Mouse (Mus musculus) lung, postnatal 0 days (tissue): ENCODE data around the gene Egfem1. TPM values are rescaled to one million over a fixed set of nuclear protein-coding genes. Genes with fewer than 3 reads are reported as not detected.

Experiments used
- ATAC-seq: fragments of 200-750 bp; cut with Nextera tagmentation; 2 replicates; pipeline ENCODE4 v1.8.0; 2017; ENCODE audit warnings: moderate library complexity
- DNase-seq: peaks from one replicate; pipeline ENCODE4 v3.0.0-alpha.2; 2016; ENCODE audit warnings: low spot score
- H3K27ac ChIP-seq: fragments of 300-500 bp; sonication (generic); 2 replicates; pipeline ENCODE4 v1.5.1; 2014; ENCODE audit warnings: antibody characterized with exemption, mild to moderate bottlenecking, low read length, mixed read lengths
- H3K27me3 ChIP-seq: fragments of 300-500 bp; sonication (generic); replicated peaks from 2 replicates; pipeline ENCODE4 v1.6.1; 2014; ENCODE audit warnings: low read length, mixed read lengths; ENCODE audit not compliant: insufficient read depth
- H3K36me3 ChIP-seq: fragments of 300-500 bp; sonication (generic); 2 replicates; pipeline ENCODE4 v1.6.1; 2014; ENCODE audit warnings: low read length, mixed read lengths; ENCODE audit not compliant: insufficient read depth
- H3K4me1 ChIP-seq: fragments of 300-500 bp; sonication (generic); 2 replicates; pipeline ENCODE4 v1.6.1; 2014; ENCODE audit warnings: antibody characterized with exemption, low read depth, low read length, mixed read lengths; ENCODE audit not compliant: insufficient read depth
- H3K4me2 ChIP-seq: fragments of 300-500 bp; sonication (generic); replicated peaks from 2 replicates; pipeline ENCODE4 v1.6.1; 2014; ENCODE audit warnings: low read depth, mild to moderate bottlenecking, low read length, moderate library complexity, mixed read lengths
- H3K4me3 ChIP-seq: fragments of 300-500 bp; sonication (generic); 2 replicates; pipeline ENCODE4 v1.5.1; 2014; ENCODE audit warnings: low read depth, low read length
- H3K9ac ChIP-seq: fragments of 300-500 bp; sonication (generic); replicated peaks from 2 replicates; pipeline ENCODE4 v1.6.1; 2014; ENCODE audit warnings: low read depth, mild to moderate bottlenecking
- H3K9me3 ChIP-seq: fragments of 300-500 bp; sonication (generic); 2 replicates; pipeline ENCODE4 v1.6.1; 2016; ENCODE audit warnings: low read length, mixed read lengths
- CTCF ChIP-seq: IDR thresholded peaks from 2 replicates; pipeline ENCODE4 v1.5.1; 2016; ENCODE audit warnings: antibody characterized with exemption, mild to moderate bottlenecking
- EP300 ChIP-seq: IDR thresholded peaks from 2 replicates; pipeline ENCODE4 v1.6.1; 2016; ENCODE audit warnings: antibody characterized with exemption, mild to moderate bottlenecking, control low read depth
- WGBS: fragments of 180-500 bp; shearing (Covaris S2); extraction: QIAGEN DNeasy Blood & Tissue Kit; methylation state at CpG from one replicate; pipeline ENCODE4 v1.1.7; 2014; 5-methylcytosine and 5-hydroxymethylcytosine counted together
- polyA plus RNA-seq: library from polyadenylated mRNA; unstranded; fragments of >200 nt; fragmentation: Nextera tagmentation; extraction: Ambion mirVana; gene quantifications from 2 replicates; pipeline ENCODE4 v1.2.1, GENCODE M21; 2015

The Egfem1 gene
- polyA plus RNA-seq, 1 experiment from 2014 or later = 19.7 TPM

DNA sequence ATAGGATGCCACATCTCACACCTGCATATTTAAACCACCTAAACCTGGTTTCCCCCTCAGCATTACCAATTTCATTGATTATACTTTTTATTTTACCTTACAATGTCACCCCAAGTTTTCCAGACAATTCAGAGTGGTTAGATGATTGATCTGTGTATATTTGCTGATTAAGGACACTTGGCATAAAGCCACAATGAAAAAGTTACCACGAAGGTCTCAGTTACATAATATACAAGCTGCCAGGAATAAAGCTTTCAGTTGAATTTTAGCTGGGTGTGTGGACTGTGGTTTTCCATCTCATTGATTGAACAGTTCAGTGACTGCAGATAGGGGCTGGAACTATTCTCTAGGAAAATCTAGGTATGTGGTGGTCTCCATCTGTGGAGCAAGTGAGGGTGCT lies 40.7 kb downstream of the Egfem1 start:
- WGBS = 41% methylated on average over 1 of the region's 1 CpGs
- H3K9me3 ChIP-seq = no peaks in the 10 kb centered on the region
- H3K4me3 ChIP-seq = no peak overlapping the region
- no peaks in the 10 kb centered on the region for H3K4me1 ChIP-seq
- no peaks in the 10 kb centered on the region for H3K36me3 ChIP-seq
- TF ChIP-seq CTCF = no peak
- no peak for TF ChIP-seq EP300
- no peak overlapping the region for H3K4me2 ChIP-seq
- no peak overlapping the region for H3K9ac ChIP-seq
- ATAC-seq (no peak), DNase-seq (no peak)
- no peaks in the 10 kb centered on the region for H3K27me3 ChIP-seq
- H3K27ac ChIP-seq = no peak overlapping the region

- peak; percentile 44 for ATAC-seq
- TF ChIP-seq EP300 (no peak), CTCF (no peak)
- Histone ChIP-seq H3K27me3 (no peaks in the 10 kb centered on the region), H3K9ac (no peak overlapping the region), H3K4me1 (no peaks in the 10 kb centered on the region), H3K9me3 (no peaks in the 10 kb centered on the region), H3K4me3 (no peak overlapping the region), H3K4me2 (no peak overlapping the region), H3K27ac (no peak overlapping the region), H3K36me3 (no peaks in the 10 kb centered on the region)
- WGBS = 56% methylated on average over 2 of the region's 2 CpGs
- DNase-seq = peak; percentile 32
Measured at GRCm38 (mm10) chr3:29132054-29132931, 50.5 kb downstream of the Egfem1 start.

- Histone ChIP-seq H3K27me3 (no peaks in the 10 kb centered on the region), H3K36me3 (no peaks in the 10 kb centered on the region), H3K9ac (no peak overlapping the region), H3K4me1 (no peaks in the 10 kb centered on the region), H3K4me3 (no peak overlapping the region), H3K4me2 (peak overlapping the region; percentile 34), H3K9me3 (no peaks in the 10 kb centered on the region), H3K27ac (no peak overlapping the region)
- DNase-seq (peak; percentile 12), ATAC-seq (0 out of 2 replicates have a peak, but pooled peaks have one; percentile 21)
- TF ChIP-seq CTCF (no peak), EP300 (no peak)
- WGBS = 44% methylated on average over 11 of the region's 11 CpGs
Measured at GRCm38 (mm10) chr3:29134509-29134908, 52.7 kb downstream of the Egfem1 start.

GRCm38 (mm10) chr3:29135176-29136064 lies 53.6 kb downstream of the Egfem1 start:
- 56% methylated on average over 9 of the region's 9 CpGs for WGBS
- no peak overlapping the region for H3K4me2 ChIP-seq
- H3K27ac ChIP-seq = no peak overlapping the region
- no peaks in the 10 kb centered on the region for H3K4me1 ChIP-seq
- H3K36me3 ChIP-seq = no peaks in the 10 kb centered on the region
- DNase-seq (no peak), ATAC-seq (no peak)
- no peaks in the 10 kb centered on the region for H3K27me3 ChIP-seq
- no peak overlapping the region for H3K9ac ChIP-seq
- H3K9me3 ChIP-seq = no peaks in the 10 kb centered on the region
- no peak for TF ChIP-seq EP300
- TF ChIP-seq CTCF = no peak
- no peak overlapping the region for H3K4me3 ChIP-seq

GRCm38 (mm10) chr3:29136065-29136955 lies 54.5 kb downstream of the Egfem1 start:
- TF ChIP-seq EP300 (no peak), CTCF (no peak)
- no peak overlapping the region for H3K4me2 ChIP-seq
- H3K36me3 ChIP-seq = no peaks in the 10 kb centered on the region
- whole genome bisulfite sequencing = 36% methylated on average over 10 of the region's 10 CpGs
- H3K27ac ChIP-seq = no peak overlapping the region
- no peak overlapping the region for H3K9ac ChIP-seq
- ATAC-seq (no peak), DNase-seq (no peak)
- no peaks in the 10 kb centered on the region for H3K27me3 ChIP-seq
- no peak overlapping the region for H3K4me3 ChIP-seq
- no peaks in the 10 kb centered on the region for H3K9me3 ChIP-seq
- no peaks in the 10 kb centered on the region for H3K4me1 ChIP-seq
